Mouse (Mus musculus) v-Abl transformed pro-B cells (cell line): ENCODE measurements around the gene Inha.

ENCODE experiments used
- in situ Hi-C, 2 experiments: fragments of 400-800 bp; cut with MboI; formaldehyde crosslinking; loops; one replicate each; pipeline ENCODE4 v1.15.1; 2025; ENCODE audit not compliant: unreplicated experiment in 2 of 2

Gene Inha

GRCm38 (mm10) chr1:75549289-75550279, 42.7 kb downstream of the Inha start:
- in situ Hi-C loops, result no loop called here

- in situ Hi-C loops, result no loop called here
Observed at GRCm38 (mm10) chr1:75550586-75550985, 43.7 kb downstream of the Inha start.

GRCm38 (mm10) chr1:75555680-75556079, 48.8 kb downstream of the Inha start:
- in situ Hi-C loops, result no loop called here

GRCm38 (mm10) chr1:75556143-75556781, 49.4 kb downstream of the Inha start:
- in situ Hi-C loops, result no loop called here

- in situ Hi-C loops, result no loop called here
Observed at GRCm38 (mm10) chr1:75557041-75557440, 50.2 kb downstream of the Inha start.

GRCm38 (mm10) chr1:75558388-75559178, 51.7 kb downstream of the Inha start:
- in situ Hi-C loops, result no loop called here

GRCm38 (mm10) chr1:75559212-75559925, 52.5 kb downstream of the Inha start:
- in situ Hi-C loops, result no loop called here
